Mouse (Mus musculus) kidney, adult 9 months (tissue): ENCODE results near the gene Emp2.
A peak's percentile ranks its signal among the peaks of the same experiment; 100 is the strongest.

Experiments used
- DNase-seq: peaks from one replicate; pipeline ENCODE4 v3.0.0; 2022

Gene Emp2

GRCm38 (mm10) chr16:10313646-10314088 is at the start of gene Emp2:
TSS of gene Emp2 (minus strand) at chr16:10313968.
- DNase-seq, result peak; percentile 30

DNA sequence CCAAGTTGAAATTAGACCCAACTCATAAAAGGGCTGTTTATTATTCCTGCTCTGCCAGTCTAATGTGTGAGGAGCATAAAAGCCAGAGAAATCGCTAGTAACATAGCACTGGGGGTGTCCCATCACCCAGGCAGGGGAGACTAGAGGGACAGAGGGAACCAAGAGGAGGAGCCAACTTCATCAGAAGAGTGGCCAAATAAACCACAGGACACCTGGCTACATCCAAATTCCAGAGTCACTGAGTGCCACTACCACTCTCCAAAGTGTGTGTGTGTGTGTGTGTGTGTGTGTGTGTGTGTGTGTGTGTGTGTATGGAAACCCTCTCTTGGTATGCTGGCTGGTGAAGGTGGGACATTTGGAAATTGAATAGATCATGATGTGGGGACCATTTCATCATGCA is 49.3 kb upstream of the Emp2 start:
- DNase-seq, result no peak

DNA sequence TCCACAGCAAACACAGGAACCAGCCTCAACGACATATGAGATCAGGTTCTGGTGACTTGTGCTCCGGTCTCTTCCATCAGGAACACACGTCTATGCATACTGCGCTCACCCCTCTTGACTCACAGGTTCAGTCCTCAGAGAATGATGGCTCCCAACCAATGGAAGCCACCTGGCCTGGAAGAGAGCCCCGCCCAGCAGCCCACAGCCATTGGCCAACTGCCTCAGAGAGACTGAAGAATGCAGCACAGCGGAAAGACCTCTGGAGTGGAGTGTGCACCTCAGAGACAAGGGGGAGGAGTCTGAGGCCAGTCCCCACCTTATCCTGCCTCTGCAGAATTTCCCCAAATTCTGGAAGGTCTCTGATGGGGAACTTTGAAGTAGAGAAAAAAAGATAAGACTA is 45.5 kb upstream of the Emp2 start:
- no peak for DNase-seq

DNA sequence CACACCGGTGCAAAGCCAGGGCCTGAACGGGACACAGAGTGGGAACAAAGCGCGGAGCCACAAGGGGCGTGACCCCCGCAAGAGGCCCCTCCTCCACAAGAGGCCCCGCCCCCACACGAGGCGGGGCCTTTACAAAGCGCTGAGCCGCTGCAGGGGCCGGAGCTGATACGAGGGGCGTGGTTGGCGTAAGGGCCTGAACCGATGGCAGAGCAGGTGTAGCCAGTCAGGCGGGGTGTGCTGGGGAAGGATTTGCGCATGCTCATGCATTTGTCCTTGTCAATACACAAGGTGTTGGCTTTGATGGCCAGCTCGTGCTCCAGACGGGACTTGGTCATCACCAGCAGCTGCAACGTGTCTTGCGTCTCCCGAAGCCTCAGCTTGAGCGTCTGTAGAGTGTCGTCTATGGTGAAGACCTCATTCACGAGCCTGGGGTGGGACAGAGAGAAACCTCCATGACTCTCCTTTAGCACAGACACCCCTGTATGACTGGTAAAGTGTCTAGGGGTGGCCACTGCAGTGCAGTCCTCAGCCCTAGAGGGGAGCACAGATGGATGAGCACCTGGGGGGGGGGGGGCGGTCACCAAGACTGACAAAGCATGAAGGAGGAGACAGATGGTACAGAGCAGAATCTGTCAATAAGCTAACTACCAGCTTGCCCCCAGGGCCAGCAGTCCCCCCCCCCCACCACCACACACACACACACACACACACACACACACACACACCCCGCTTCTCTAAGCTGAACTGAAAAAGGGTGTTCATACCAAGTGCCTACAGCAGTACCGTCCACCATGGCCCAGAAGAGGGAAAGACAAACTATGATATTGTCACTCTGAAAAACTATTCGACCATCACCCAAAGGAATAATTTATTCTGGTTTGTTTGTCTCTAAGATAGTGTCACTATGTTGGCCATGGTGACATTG is 44.5 kb upstream of the Emp2 start:
- DNase-seq, result peak; percentile 17

DNA sequence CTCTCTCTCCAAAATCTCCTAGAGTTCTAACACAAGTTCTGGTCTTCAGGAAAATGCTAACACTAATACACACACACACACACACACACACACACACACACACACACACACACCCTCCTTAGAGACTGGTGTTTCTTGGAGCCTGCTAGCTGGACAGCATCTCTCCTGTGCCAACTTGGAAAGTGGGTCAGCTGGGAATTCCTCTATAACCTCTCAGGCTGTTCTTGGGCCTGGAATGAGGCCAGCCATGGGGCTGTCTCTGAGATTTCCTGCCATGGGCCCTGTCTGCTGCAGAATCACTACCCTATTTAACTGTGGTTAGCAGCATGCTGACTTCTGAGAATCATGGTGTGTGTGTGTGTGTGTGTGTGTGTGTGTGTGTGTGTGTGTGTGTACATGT is 41.2 kb upstream of the Emp2 start:
- peak; percentile 13 for DNase-seq

GRCm38 (mm10) chr16:10351050-10351636 is 37.4 kb upstream of the Emp2 start:
- DNase-seq, result no peak

GRCm38 (mm10) chr16:10349876-10350275 is 36.1 kb upstream of the Emp2 start:
- DNase-seq, result no peak

- no peak for DNase-seq
These were observed 35.7 kb upstream of the Emp2 start for GRCm38 (mm10) chr16:10349436-10349835.

DNA sequence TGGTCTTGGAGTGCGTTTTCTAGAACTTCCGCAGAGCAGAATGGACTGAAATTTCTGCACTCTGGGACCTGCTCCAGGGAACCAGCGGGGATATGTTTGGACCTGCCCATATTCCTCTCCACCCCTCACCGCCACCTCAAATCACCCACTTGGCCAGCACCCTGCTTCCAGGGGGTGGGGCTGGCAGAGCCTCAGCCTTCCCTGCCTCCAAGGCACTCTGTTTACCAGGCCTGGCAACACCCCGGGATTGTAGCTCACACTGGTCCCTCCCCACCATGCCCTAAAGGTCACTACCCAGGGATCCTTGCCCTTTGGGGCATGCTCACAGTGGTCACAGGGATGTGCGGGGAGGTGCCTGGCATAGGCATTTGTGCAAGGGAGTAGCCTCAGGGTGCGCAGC is 33.8 kb upstream of the Emp2 start:
- DNase-seq, result no peak

- no peak for DNase-seq
These were observed 27.3 kb upstream of the Emp2 start for GRCm38 (mm10) chr16:10341110-10341509.

GRCm38 (mm10) chr16:10339930-10340329 is 26.2 kb upstream of the Emp2 start:
- DNase-seq, result no peak

- DNase-seq, result no peak
These were observed 24.8 kb upstream of the Emp2 start for GRCm38 (mm10) chr16:10338601-10339000.

DNA sequence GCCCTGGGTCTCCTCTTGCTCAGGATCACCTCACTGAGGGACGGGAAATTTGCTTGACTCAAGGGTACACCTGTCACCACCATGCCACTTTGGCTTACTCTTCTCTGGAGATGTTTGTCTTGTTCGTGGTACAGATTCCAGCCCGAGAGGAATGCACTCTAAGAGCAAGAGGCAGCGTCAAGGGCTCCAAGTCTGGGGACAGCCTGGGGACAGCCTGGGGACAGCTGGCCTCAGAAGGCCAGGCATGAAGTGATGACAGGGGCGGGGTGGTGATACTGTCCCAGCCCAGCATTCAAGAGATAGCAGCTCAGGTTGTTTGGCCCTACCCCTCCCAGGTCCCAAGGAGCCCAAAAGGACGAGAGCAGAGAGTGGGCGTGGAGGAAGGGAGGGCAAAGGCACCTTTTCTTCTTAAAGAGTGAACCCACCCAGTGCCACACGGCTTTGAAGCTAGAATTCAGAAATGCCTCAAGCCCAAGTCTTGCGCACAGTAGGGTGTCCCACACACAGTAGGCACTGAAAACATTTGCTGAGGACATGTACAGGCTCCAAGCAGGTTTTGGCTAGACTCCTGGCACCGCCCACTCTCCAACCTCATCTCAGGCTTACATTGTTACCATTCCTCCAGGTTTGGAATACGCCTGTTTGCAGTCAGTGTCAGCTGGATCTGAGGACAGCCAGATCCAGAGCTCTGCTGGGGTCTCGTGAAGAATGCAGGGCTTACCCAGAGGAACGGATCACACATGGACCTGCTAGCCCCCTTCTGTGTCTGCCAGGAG is 23.8 kb upstream of the Emp2 start:
- no peak for DNase-seq

GRCm38 (mm10) chr16:10336454-10337421 is 23.0 kb upstream of the Emp2 start:
- no peak for DNase-seq

DNA sequence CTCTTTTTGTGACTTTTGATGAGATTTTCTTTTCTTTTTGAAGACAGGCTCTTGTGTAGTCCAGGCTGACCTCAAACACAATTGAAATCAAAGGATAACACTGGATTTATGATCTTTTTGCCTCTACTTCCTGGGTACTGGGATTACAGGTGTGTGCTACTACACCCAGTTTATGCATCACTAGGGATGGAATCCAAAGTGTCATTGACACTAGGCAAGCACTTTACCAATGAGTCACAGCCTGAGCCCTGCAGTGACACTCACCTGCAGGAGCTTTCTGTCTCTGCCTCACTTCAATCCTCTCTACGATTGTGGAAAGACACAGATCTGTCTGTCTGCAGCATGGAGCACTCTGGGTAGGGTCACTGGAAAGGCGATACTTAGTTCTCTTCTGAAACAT is 22.2 kb upstream of the Emp2 start:
- DNase-seq, result no peak

DNA sequence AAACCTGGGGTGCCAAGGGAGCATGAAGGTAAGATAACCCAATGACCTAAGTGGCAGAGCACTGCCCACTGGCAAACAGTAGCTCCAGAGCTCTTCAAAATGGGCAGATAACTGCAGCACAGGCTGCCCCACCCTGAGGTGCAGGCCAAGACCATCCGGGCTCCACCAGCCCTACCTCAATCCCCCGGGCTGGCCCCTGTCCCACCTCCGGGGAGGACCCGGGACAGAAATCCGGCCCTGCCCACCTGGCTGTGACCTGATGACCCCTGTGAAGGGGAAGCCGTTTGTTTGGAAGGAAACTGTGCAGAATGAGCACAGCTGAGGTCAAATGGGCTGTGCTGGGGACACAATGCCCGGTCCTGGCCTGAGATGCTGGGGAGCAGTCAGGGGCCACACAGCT is 19.0 kb upstream of the Emp2 start:
- no peak for DNase-seq

GRCm38 (mm10) chr16:10330586-10331495 is 17.1 kb upstream of the Emp2 start:
- no peak for DNase-seq

- DNase-seq, result peak; percentile 38
These were observed 14.0 kb upstream of the Emp2 start for GRCm38 (mm10) chr16:10327563-10328333.

- peak; percentile 55 for DNase-seq
These were observed 6.3 kb upstream of the Emp2 start for GRCm38 (mm10) chr16:10319914-10320569.

GRCm38 (mm10) chr16:10317197-10317544 is 3.4 kb upstream of the Emp2 start:
- no peak for DNase-seq
